Mouse (Mus musculus) kidney, embryonic 14.5 days (tissue): ENCODE measurements at regions not wholly inside any gene's neighbourhood (a gene's known extent, or its start where the extent isn't known, plus 50 kb on each side); places are given as distances from the start of the nearest gene placed in this dataset.

Experiments
- ATAC-seq: fragments of 200-750 bp; cut with Nextera tagmentation; 2 replicates; pipeline ENCODE4 v1.8.0; 2017; ENCODE audit warnings: moderate number of reproducible peaks, mild to moderate bottlenecking, moderate TSS enrichment, moderate library complexity; ENCODE audit not compliant: low FRiP score, low TSS enrichment
- H3K27ac ChIP-seq: fragments of 300-500 bp; sonication (generic); 2 replicates; pipeline ENCODE4 v1.5.1; 2014; ENCODE audit warnings: low read depth, mild to moderate bottlenecking, low read length, moderate library complexity, mixed read lengths
- H3K27me3 ChIP-seq: fragments of 300-500 bp; sonication (generic); 2 replicates; pipeline ENCODE4 v1.6.1; 2014; ENCODE audit warnings: mild to moderate bottlenecking, low read length; ENCODE audit not compliant: control insufficient read depth, insufficient read depth
- H3K36me3 ChIP-seq: fragments of 300-500 bp; sonication (generic); 2 replicates; pipeline ENCODE4 v1.6.1; 2014; ENCODE audit warnings: low read length, mixed read lengths; ENCODE audit not compliant: control insufficient read depth, insufficient read depth
- H3K4me1 ChIP-seq: fragments of 300-500 bp; sonication (generic); 2 replicates; pipeline ENCODE4 v1.6.1; 2014; ENCODE audit warnings: low read length, mixed read lengths; ENCODE audit not compliant: control insufficient read depth, insufficient read depth
- H3K4me2 ChIP-seq: fragments of 300-500 bp; sonication (generic); replicated peaks from 2 replicates; pipeline ENCODE4 v1.6.1; 2014; ENCODE audit warnings: low read depth, mild to moderate bottlenecking, low read length
- H3K4me3 ChIP-seq: fragments of 300-500 bp; sonication (generic); 2 replicates; pipeline ENCODE4 v1.5.1; 2014; ENCODE audit warnings: mild to moderate bottlenecking, low read length
- H3K9ac ChIP-seq: fragments of 300-500 bp; sonication (generic); 2 replicates; pipeline ENCODE4 v1.6.1; 2014; ENCODE audit warnings: low read depth, mild to moderate bottlenecking, low read length, moderate library complexity
- H3K9me3 ChIP-seq: fragments of 300-500 bp; sonication (generic); 2 replicates; pipeline ENCODE4 v1.6.1; 2016; ENCODE audit warnings: low read length; ENCODE audit not compliant: control insufficient read depth
- WGBS: fragments of 180-500 bp; shearing (Covaris S2); extraction: QIAGEN DNeasy Blood & Tissue Kit; methylation state at CpG from one replicate; pipeline ENCODE4 v1.1.7; 2014; 5-methylcytosine and 5-hydroxymethylcytosine counted together

DNA sequence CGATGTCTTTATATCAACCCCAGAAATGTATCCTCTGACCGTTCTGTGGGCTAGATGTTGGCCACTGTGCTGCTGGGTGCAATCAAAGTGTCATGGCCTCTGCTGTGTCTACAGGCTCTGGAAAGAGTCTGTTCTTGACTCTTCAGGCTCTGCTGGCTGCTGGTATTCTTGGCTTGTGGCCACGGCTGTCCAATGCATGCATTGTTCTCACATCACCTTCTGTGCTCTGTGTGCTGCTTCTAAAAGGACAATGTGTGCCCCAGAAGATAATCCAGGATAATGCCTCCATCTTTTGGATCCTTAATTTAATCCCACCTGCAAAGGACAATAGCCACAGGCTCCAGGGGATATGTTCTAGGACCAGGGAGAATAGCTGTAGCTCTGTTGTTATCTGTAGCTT lies 77.5 kb upstream of the Dapl1 start:
- Histone ChIP-seq H3K9me3 (0 out of 2 replicates have a peak, but pooled peaks cover 4% of the 10 kb centered on the region), H3K4me1 (peaks cover 6% of the 10 kb centered on the region; the same call in 1 of the 2 replicates), H3K4me2 (no peak overlapping the region), H3K27me3 (no peaks in the 10 kb centered on the region), H3K27ac (no peak overlapping the region), H3K4me3 (no peak overlapping the region), H3K9ac (no peak overlapping the region), H3K36me3 (no peaks in the 10 kb centered on the region)
- WGBS, result 80% methylated on average over 3 of the region's 3 CpGs
- ATAC-seq, result no peak

DNA sequence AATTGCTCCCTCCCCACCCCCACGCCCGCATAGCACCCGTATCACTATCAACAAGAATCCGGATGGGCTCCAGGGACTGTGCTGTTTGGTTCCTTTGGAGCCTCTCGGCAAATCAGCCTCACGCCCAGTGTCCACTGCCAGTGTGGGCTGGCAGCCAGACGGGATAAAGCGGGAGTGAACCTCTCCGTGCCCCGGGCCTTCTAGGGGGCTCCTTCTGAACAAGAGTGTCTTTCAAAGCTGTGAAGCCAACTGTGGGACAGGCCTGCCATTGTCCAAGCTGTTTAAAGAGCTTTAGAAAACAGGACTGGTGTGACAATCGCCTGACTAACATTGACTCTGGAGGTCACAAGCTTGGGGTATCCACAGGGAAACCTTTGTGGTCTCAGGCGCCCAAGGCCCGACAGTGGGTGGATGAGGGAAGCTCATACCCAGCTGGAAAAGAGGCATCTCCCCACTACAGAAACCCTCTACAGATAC lies 76.9 kb upstream of the Dapl1 start:
- H3K9ac ChIP-seq, result no peak overlapping the region
- ATAC-seq, result no peak
- WGBS, result 78% methylated on average over 13 of the region's 13 CpGs
- no peaks in the 10 kb centered on the region for H3K36me3 ChIP-seq
- peaks cover under 1% of the 10 kb centered on the region; the same call in 1 of the 2 replicates for H3K4me1 ChIP-seq
- peaks cover 4% of the 10 kb centered on the region; the same call in 1 of the 2 replicates for H3K9me3 ChIP-seq
- H3K4me2 ChIP-seq, result no peak overlapping the region
- no peak overlapping the region for H3K4me3 ChIP-seq
- H3K27ac ChIP-seq, result no peak overlapping the region
- H3K27me3 ChIP-seq, result no peaks in the 10 kb centered on the region

DNA sequence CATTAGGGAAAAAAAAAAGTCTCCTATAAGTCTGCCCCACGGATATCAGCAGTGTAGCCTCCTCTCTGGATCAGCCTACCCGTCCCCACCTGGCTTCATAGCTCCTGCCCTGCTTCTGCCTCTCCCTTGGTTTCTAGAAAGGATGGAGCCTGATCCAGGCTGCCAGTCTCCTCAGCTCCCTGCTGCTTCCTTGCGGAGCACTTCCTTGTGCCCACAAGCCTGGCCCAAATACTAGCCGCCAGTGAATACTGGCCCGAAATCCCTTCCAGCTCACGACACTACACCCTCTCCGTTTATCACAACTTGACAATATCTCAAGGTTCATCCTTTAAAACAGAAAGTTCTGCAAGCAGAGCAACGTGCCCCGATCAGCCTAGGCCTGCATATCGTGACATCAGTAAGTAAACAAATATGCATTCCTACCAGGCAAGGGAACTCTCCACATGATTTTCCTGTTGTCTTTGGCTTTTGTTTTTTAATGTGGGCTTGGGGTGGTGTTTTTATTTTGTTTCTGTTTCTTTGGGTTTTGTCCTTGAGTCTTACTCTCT lies 76.3 kb upstream of the Dapl1 start:
- Histone ChIP-seq H3K27me3 (no peaks in the 10 kb centered on the region), H3K9ac (no peak overlapping the region), H3K4me1 (no peaks in the 10 kb centered on the region), H3K27ac (no peak overlapping the region), H3K4me2 (no peak overlapping the region), H3K4me3 (no peak overlapping the region), H3K36me3 (no peaks in the 10 kb centered on the region), H3K9me3 (peaks cover 9% of the 10 kb centered on the region; the same call in 1 of the 2 replicates)
- ATAC-seq, result no peak
- WGBS, result 90% methylated on average over 10 of the region's 10 CpGs

DNA sequence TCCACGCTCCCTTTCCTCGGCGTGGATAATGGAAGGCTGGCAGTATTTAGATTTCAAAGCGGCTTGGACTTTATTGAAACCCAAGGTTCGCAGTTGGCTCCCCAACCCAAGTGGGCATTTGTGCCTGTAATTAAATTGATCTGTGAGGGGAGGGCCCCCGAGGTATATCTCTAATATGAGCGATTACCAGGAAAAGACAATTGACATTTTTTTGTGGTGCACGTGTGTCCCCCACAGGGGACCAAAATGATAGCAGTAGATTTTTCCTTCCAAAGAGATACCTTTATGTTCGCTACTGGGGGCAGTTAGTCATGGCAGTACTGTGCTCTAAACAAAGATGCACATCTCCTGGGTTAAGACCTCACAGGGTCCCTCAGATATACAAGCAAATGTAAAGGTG lies 69.8 kb upstream of the Dapl1 start:
- H3K9me3 ChIP-seq, result peaks cover 5% of the 10 kb centered on the region; the same call in 1 of the 2 replicates
- H3K27me3 ChIP-seq, result no peaks in the 10 kb centered on the region
- no peaks in the 10 kb centered on the region; the same call in 1 of the 2 replicates for H3K4me1 ChIP-seq
- no peak overlapping the region for H3K4me3 ChIP-seq
- ATAC-seq, result no peak
- H3K27ac ChIP-seq, result no peak overlapping the region
- H3K36me3 ChIP-seq, result no peaks in the 10 kb centered on the region
- H3K4me2 ChIP-seq, result no peak overlapping the region
- no peak overlapping the region for H3K9ac ChIP-seq
- WGBS, result 95% methylated on average over 9 of the region's 9 CpGs

DNA sequence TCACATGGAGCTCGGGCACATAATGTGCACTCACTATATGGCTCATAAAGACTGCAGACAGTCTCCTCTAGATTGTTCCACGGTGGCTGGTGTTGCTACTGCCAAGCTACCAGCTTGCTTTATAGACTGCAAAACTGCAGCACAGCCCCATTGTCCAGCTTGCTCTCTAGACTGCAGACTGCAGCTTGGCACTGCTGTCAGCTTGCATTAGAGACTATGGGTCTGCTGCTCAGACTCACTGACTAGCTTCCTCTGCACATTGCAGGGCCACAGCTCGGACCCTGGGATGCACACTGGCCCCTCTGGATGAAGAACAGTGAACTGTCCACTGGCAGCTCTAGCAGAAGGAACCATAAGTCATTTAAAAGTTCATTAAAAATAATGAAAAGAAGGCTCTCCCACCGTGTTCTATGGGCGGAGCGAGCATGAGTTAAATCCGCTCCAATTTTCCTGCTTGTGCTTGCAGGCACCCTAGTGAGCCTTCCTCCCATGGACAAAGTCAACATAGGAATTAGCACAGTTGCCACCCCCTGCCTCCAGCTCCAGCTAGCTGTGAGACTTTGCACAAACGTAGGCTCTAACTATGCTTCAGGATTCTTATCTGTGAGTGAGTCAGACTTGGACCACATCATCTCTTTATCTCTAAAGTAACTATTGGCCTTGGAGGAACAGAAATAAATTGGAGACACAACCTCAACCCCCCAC lies 67.8 kb upstream of the Dapl1 start:
- WGBS, result 75% methylated on average over 8 of the region's 8 CpGs
- H3K27ac ChIP-seq, result no peak overlapping the region
- no peaks in the 10 kb centered on the region for H3K27me3 ChIP-seq
- no peak overlapping the region for H3K4me3 ChIP-seq
- no peaks in the 10 kb centered on the region; the same call in 1 of the 2 replicates for H3K4me1 ChIP-seq
- peaks cover 5% of the 10 kb centered on the region; the same call in 1 of the 2 replicates for H3K9me3 ChIP-seq
- no peak for ATAC-seq
- no peak overlapping the region for H3K4me2 ChIP-seq
- no peak overlapping the region for H3K9ac ChIP-seq
- H3K36me3 ChIP-seq, result no peaks in the 10 kb centered on the region

DNA sequence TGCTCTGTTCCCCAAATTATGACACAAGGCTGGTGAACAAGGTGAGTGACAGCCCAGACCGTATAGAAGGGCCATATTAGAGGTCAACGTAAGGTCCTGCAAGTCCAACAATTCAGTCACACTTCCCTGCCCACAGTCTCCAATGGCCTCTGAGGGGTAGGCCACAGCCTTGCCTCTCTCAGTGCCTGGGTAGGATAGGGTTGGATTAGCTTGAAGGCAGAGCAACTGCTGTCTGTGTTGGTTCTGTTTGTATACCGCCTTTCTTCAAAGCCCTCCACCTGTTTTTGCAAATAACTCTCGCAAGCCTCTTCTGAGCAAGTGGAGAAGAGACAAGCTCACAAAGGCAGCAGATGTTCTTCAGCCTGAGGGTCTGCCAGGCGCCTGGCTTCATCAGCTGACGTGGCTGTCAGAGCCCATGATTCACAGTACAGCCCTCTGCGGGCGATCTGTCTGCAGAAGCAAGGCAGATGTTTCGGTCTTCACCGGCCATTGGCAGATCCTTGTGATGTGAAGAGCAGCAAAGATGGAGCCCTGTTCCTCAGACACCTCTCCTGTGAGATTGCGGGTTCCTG lies 67.0 kb upstream of the Dapl1 start:
- Histone ChIP-seq H3K9me3 (peaks cover 5% of the 10 kb centered on the region; the same call in 1 of the 2 replicates), H3K36me3 (no peaks in the 10 kb centered on the region), H3K9ac (no peak overlapping the region), H3K4me2 (no peak overlapping the region), H3K27me3 (no peaks in the 10 kb centered on the region), H3K4me1 (no peaks in the 10 kb centered on the region; the same call in 1 of the 2 replicates), H3K4me3 (no peak overlapping the region), H3K27ac (no peak overlapping the region)
- no peak for ATAC-seq
- WGBS, result 60% methylated on average over 11 of the region's 11 CpGs

DNA sequence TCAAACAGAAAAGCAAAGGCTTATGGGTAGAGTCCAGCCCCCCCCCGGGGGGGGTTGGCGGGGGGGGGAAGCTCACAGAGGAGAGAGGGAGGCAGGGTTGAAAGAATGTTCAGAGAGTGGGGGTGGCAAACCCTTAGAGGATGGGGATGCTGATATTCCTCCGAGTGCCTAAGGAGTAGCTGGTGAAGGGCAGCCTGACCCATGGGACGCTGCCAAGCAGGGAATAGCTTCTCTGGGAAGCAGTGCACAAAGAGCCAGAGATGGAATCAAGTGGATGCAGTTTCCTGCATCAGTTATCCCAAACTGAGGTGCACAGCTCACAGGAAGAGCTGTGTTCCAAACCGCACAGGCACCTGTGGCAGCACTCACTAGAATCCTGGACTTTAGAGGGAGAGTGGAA lies 64.0 kb upstream of the Dapl1 start:
- no peak overlapping the region for H3K27ac ChIP-seq
- WGBS, result 63% methylated on average over 5 of the region's 5 CpGs

DNA sequence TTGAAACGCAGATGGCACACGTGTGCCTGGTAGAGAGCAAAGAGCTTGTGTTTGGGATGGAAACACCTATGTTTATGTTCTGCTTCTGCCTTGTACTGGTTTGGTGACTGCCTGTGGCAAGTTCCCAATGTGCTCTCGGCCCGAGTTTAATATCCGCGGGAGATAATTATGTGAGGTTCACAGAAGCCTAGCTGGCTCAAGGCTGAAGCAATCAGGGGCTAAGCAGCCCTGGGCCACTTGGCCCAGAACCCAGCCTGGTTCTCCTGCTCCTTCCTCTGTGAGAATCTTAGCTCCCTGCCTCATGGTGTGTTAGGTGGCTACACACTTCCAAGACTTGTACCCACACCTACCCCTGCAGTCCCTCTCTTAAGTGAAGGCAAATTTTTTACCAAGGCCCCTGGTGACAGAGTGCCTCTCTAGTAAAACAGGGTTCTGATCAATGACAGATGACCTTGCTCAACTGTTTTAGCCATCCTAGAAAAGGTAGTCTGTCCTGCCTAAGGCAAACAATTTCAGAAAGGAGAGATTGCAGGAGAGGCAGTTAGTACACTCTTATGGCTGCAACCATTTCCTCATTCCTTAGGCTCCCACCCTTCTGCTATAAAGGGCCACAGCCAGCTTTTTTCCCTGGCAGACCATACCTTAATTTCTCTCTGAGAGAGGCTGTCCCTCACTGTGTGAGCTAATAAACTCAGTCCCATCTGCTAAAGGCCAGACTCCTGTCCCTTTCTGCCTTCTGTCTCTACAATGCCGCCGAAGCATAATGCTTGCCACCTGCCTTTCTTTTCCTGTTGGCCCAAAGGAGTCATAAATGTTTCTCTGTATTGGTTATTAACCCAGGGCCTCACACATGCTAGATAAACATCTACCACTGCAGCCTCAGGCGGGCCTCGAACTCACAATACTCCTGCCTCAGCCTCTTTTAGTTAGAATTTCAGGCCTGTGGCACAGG lies 61.9 kb upstream of the Dapl1 start:
- H3K4me2 ChIP-seq, result no peak overlapping the region
- H3K9me3 ChIP-seq, result no peaks in the 10 kb centered on the region
- H3K4me1 ChIP-seq, result no peaks in the 10 kb centered on the region; the same call in 1 of the 2 replicates
- ATAC-seq, result no peak
- no peaks in the 10 kb centered on the region for H3K27me3 ChIP-seq
- WGBS, result 71% methylated on average over 10 of the region's 10 CpGs
- H3K9ac ChIP-seq, result no peak overlapping the region
- no peak overlapping the region for H3K4me3 ChIP-seq
- H3K36me3 ChIP-seq, result no peaks in the 10 kb centered on the region
- no peak overlapping the region for H3K27ac ChIP-seq

More for the DNA sequence above, 64.0 kb upstream of the Dapl1 start:
- no peak for ATAC-seq
- Histone ChIP-seq H3K9ac (no peak overlapping the region), H3K27me3 (no peaks in the 10 kb centered on the region), H3K4me2 (no peak overlapping the region), H3K9me3 (no peaks in the 10 kb centered on the region), H3K4me1 (no peaks in the 10 kb centered on the region; the same call in 1 of the 2 replicates), H3K36me3 (no peaks in the 10 kb centered on the region), H3K4me3 (no peak overlapping the region)
